Mouse (Mus musculus) MEL (cell line): Measurements from ENCODE around the gene Gm20388. TPM values are rescaled to one million over a fixed set of nuclear protein-coding genes. Genes with fewer than 3 reads are reported as not detected.

Source experiments
- DNase-seq: peaks from one replicate; pipeline ENCODE4 v3.0.0; 2011; ENCODE audit warnings: low read depth, low spot score
- H3K27ac ChIP-seq: 2 replicates; pipeline ENCODE4 v1.5.1; 2012; ENCODE audit warnings: low read depth, mild to moderate bottlenecking, control low read depth, low read length, moderate library complexity; ENCODE audit not compliant: control insufficient read depth
- H3K27me3 ChIP-seq, 2 experiments: fragments of 150-350 bp in 1 of 2; sonication (generic) in 1 of 2; 2 replicates each; pipeline ENCODE4 v1.6.1; 2012; ENCODE audit warnings: low read length in 2 of 2, mild to moderate bottlenecking in 2 of 2, improper control_type of control experiment in 1 of 2, moderate library complexity in 1 of 2; ENCODE audit not compliant: insufficient read depth in 2 of 2, control insufficient read depth in 1 of 2
- H3K36me3 ChIP-seq, 2 experiments: 2 replicates each; pipeline ENCODE4 v1.6.1; 2012 to 2014; ENCODE audit warnings: low read length in 2 of 2, improper control_type of control experiment in 1 of 2, inconsistent platforms in 1 of 2, mild to moderate bottlenecking in 1 of 2; ENCODE audit not compliant: insufficient read depth in 2 of 2, control insufficient read depth in 1 of 2
- H3K4me1 ChIP-seq, 2 experiments: fragments of 150-350 bp in 1 of 2; sonication (generic) in 1 of 2; 2 replicates each; pipeline ENCODE4 v1.6.1; 2012; ENCODE audit warnings: low read length in 2 of 2, improper control_type of control experiment in 1 of 2, mild to moderate bottlenecking in 1 of 2; ENCODE audit not compliant: insufficient read depth in 2 of 2, control insufficient read depth in 1 of 2
- H3K4me3 ChIP-seq, 2 experiments: fragments of 150-350 bp in 1 of 2; sonication (generic) in 1 of 2; 2 replicates each; pipeline ENCODE4 v1.5.1; 2012; ENCODE audit warnings: low read depth in 2 of 2, low read length in 2 of 2, mild to moderate bottlenecking in 2 of 2, moderate library complexity in 2 of 2, control low read depth in 1 of 2, improper control_type of control experiment in 1 of 2; ENCODE audit not compliant: control insufficient read depth in 1 of 2, insufficient read depth in 1 of 2
- H3K79me2 ChIP-seq: 2 replicates; pipeline ENCODE4 v1.6.1; 2012; ENCODE audit warnings: mild to moderate bottlenecking, low read length, moderate library complexity; ENCODE audit not compliant: control insufficient read depth, poor library complexity, insufficient read depth
- H3K9ac ChIP-seq: 2 replicates; pipeline ENCODE4 v1.6.1; 2012; ENCODE audit warnings: low read depth, mild to moderate bottlenecking, control low read depth, low read length, moderate library complexity; ENCODE audit not compliant: control insufficient read depth, poor library complexity, severe bottlenecking
- H3K9me3 ChIP-seq: fragments of 150-350 bp; sonication (generic); replicated peaks from 2 replicates; pipeline ENCODE4 v1.6.1; 2012; ENCODE audit warnings: mild to moderate bottlenecking, low read length, improper control_type of control experiment, moderate library complexity; ENCODE audit not compliant: insufficient read depth
- BHLHE40 ChIP-seq: IDR thresholded peaks from 2 replicates; pipeline ENCODE4 v1.6.1; 2012; ENCODE audit warnings: low read depth, mild to moderate bottlenecking, inconsistent platforms, low read length, improper control_type of control experiment, borderline replicate concordance
- CHD1 ChIP-seq: IDR thresholded peaks from 2 replicates; pipeline ENCODE4 v1.6.1; 2012; ENCODE audit warnings: low read depth, mild to moderate bottlenecking, inconsistent platforms, low read length, improper control_type of control experiment
- CHD2 ChIP-seq: IDR thresholded peaks from 2 replicates; pipeline ENCODE4 v1.6.1; 2011; ENCODE audit warnings: low read length, improper control_type of control experiment
- CTCF ChIP-seq, 3 experiments: IDR thresholded peaks in 2 of 3; conservative IDR thresholded peaks in 1 of 3; 2 replicates each; pipeline ENCODE4 v1.5.1; 2011 to 2012; ENCODE audit warnings: low read length in 3 of 3, low read depth in 2 of 3, mild to moderate bottlenecking in 2 of 3, improper control_type of control experiment in 1 of 3, inconsistent platforms in 1 of 3, mixed read lengths in 1 of 3, moderate library complexity in 1 of 3; ENCODE audit not compliant: control insufficient read depth in 1 of 3, insufficient read depth in 1 of 3, poor library complexity in 1 of 3, severe bottlenecking in 1 of 3
- EP300 ChIP-seq, 2 experiments: IDR thresholded peaks; 2 replicates each; pipeline ENCODE4 v1.6.1; 2011; ENCODE audit warnings: improper control_type of control experiment in 2 of 2, low read length in 2 of 2, low read depth in 1 of 2, mild to moderate bottlenecking in 1 of 2
- HCFC1 ChIP-seq: IDR thresholded peaks from 2 replicates; pipeline ENCODE4 v1.6.1; 2012; ENCODE audit warnings: low read depth, mild to moderate bottlenecking, inconsistent platforms, low read length, improper control_type of control experiment, moderate library complexity
- JUND ChIP-seq: IDR thresholded peaks from 2 replicates; pipeline ENCODE4 v1.6.1; 2011; ENCODE audit warnings: low read depth, mild to moderate bottlenecking, improper control_type of control experiment, low read length
- MAX ChIP-seq: IDR thresholded peaks from 2 replicates; pipeline ENCODE4 v1.6.1; 2011; ENCODE audit warnings: low read length, improper control_type of control experiment
- MAZ ChIP-seq: IDR thresholded peaks from 2 replicates; pipeline ENCODE4 v1.6.1; 2012; ENCODE audit warnings: low read depth, mild to moderate bottlenecking, inconsistent platforms, low read length, improper control_type of control experiment
- MXI1 ChIP-seq: IDR thresholded peaks from 2 replicates; pipeline ENCODE4 v1.6.1; 2011; ENCODE audit warnings: mild to moderate bottlenecking, low read depth, low read length, improper control_type of control experiment
- POLR2AphosphoS2 ChIP-seq: IDR thresholded peaks from 2 replicates; pipeline ENCODE4 v1.6.1; 2011; ENCODE audit warnings: low read length, improper control_type of control experiment
- RAD21 ChIP-seq: IDR thresholded peaks from 2 replicates; pipeline ENCODE4 v1.6.1; 2011; ENCODE audit warnings: mild to moderate bottlenecking, low read depth, low read length, improper control_type of control experiment
- SMC3 ChIP-seq: IDR thresholded peaks from 2 replicates; pipeline ENCODE4 v1.6.1; 2011; ENCODE audit warnings: low read depth, low read length, improper control_type of control experiment
- TCF12 ChIP-seq: IDR thresholded peaks from 2 replicates; pipeline ENCODE4 v1.6.1; 2014; ENCODE audit warnings: low read depth, mild to moderate bottlenecking, inconsistent platforms, low read length, improper control_type of control experiment, moderate library complexity
- USF1 ChIP-seq: IDR thresholded peaks from 2 replicates; pipeline ENCODE4 v1.6.1; 2014; ENCODE audit warnings: low read depth, mild to moderate bottlenecking, inconsistent platforms, low read length, improper control_type of control experiment, moderate library complexity
- ZKSCAN1 ChIP-seq: IDR thresholded peaks from 2 replicates; pipeline ENCODE4 v1.6.1; 2012; ENCODE audit warnings: low read depth, mild to moderate bottlenecking, inconsistent platforms, low read length, improper control_type of control experiment, moderate library complexity
- ZMIZ1 ChIP-seq: IDR thresholded peaks from 2 replicates; pipeline ENCODE4 v1.6.1; 2012; ENCODE audit warnings: low read depth, mild to moderate bottlenecking, inconsistent platforms, low read length, improper control_type of control experiment, moderate library complexity
- polyA plus RNA-seq, 2 experiments: library from polyadenylated mRNA; stranded (reverse) in 1 of 2; unstranded in 1 of 2; fragments of >175 nt in 1 of 2; fragments of >200 nt in 1 of 2; gene quantifications; 2 replicates each; pipeline versions ENCODE4 v1.2.1 to v1.2.4; 2012; ENCODE audit warnings: low replicate concordance in 2 of 2, low read depth in 1 of 2; ENCODE audit not compliant: insufficient read length in 2 of 2, insufficient read depth in 1 of 2, missing spikeins in 1 of 2
- total RNA-seq: library from RNA; depleted of rRNA; stranded (reverse); fragments of 300-350 nt; gene quantifications from 2 replicates; pipeline ENCODE4 v1.2.3, GENCODE M21; 2012

Gm20388 gene
- total and polyA plus RNA-seq, 3 experiments, result 11.1 to 17.8 TPM; not detected in 1

GRCm38 (mm10) chr8:120697154-120697978, 786.7 kb downstream of the Gm20388 start:
- Histone ChIP-seq H3K9ac (no peak overlapping the region), H3K36me3 (no peaks in the 10 kb centered on the region), H3K4me3 (no peak overlapping the region)
- no peak for TF ChIP-seq HCFC1
- TF ChIP-seq MAX, result no peak
- no peak for TF ChIP-seq MAZ
- TF ChIP-seq TCF12, result no peak
- no peak for TF ChIP-seq EP300 (IDR thresholded peaks at IDR 0.05; ENCODE audit: low read depth in 1 of 2, low read length in 2 of 2)
- TF ChIP-seq POLR2AphosphoS2, result no peak
- TF ChIP-seq ZKSCAN1, result no peak
- TF ChIP-seq BHLHE40, result no peak
- TF ChIP-seq CHD2, result no peak
- no peak for TF ChIP-seq USF1
- TF ChIP-seq SMC3, result no peak
- TF ChIP-seq MXI1, result no peak
- no peak for TF ChIP-seq CHD1
- TF ChIP-seq JUND, result no peak
- no peak for TF ChIP-seq ZMIZ1
- TF ChIP-seq, all 39 proteins: peak for 0
- Histone ChIP-seq H3K27me3 (no peaks in the 10 kb centered on the region), H3K79me2 (no peaks in the 10 kb centered on the region), H3K4me1 (no peaks in the 10 kb centered on the region), H3K27ac (no peak overlapping the region), H3K9me3 (no peaks in the 10 kb centered on the region)
- no peak for DNase-seq

DNA sequence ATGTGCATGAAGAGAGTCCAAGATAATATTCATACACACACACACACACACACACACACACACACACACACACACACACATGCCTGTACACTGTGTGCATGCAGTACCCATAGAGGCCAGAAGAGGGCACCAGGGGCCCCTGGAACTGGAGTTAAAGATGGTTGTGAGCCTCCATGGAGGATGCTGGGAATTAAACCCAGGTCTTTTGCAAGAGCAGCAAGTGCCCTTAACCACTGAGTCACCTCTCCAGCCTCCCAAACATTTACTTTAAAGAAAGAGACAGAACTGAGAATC, 787.3 kb downstream of the Gm20388 start:
- H3K27me3 ChIP-seq, result no peaks in the 10 kb centered on the region
- no peak for DNase-seq
- no peaks in the 10 kb centered on the region for H3K36me3 ChIP-seq
- H3K4me3 ChIP-seq, result no peak overlapping the region
- H3K4me1 ChIP-seq, result no peaks in the 10 kb centered on the region
- no peaks in the 10 kb centered on the region for H3K79me2 ChIP-seq
- no peaks in the 10 kb centered on the region for H3K9me3 ChIP-seq
- H3K27ac ChIP-seq, result no peak overlapping the region
- TF ChIP-seq CTCF (IDR thresholded peaks at IDR 0.05 in 2 of 3, conservative IDR thresholded peaks at IDR 0.05 in 1 of 3; ENCODE audit: control insufficient read depth in 1 of 3, insufficient read depth in 1 of 3, low read depth in 2 of 3, low read length in 3 of 3, poor library complexity in 1 of 3, severe bottlenecking in 1 of 3) (peak; percentile 47 to 64 (median 50); a peak in 5 of 6 replicates), RAD21 (peak; percentile 15; the same call in 1 of the 2 replicates), MXI1 (no peak)
- H3K9ac ChIP-seq, result no peak overlapping the region
